Mouse (Mus musculus): ENCODE data around the gene Fam219a. TPM values are rescaled to one million over a fixed set of nuclear protein-coding genes. Genes with fewer than 3 reads are reported as not detected.
A peak's percentile ranks its signal among the peaks of the same experiment; 100 is the strongest.

Fam219a gene
- total and polyA plus RNA-seq, 2 experiments from 2014 or later: 2.3 to 4.0 TPM

- Histone ChIP-seq H3K27ac (ENCODE audit: low read depth) (0 out of 2 replicates have a peak overlapping the region, but pooled peaks have one; percentile 9), H3K4me2 (ENCODE audit: low read depth, low read length) (no peak overlapping the region), H3K36me3 (replicated peaks; ENCODE audit: control insufficient read depth, insufficient read depth, low read length) (peaks cover 5% of the 10 kb centered on the region), H3K4me3 (ENCODE audit: low read depth, low read length) (no peak overlapping the region), H3K27me3 (ENCODE audit: control insufficient read depth, insufficient read depth, low read length) (no peaks in the 10 kb centered on the region), H3K9me3 (replicated peaks; ENCODE audit: control insufficient read depth, low read length) (0 out of 2 replicates have a peak, but pooled peaks cover 4% of the 10 kb centered on the region), H3K4me1 (ENCODE audit: control insufficient read depth, insufficient read depth) (peaks cover 4% of the 10 kb centered on the region; the same call in 1 of the 2 replicates), H3K9ac (replicated peaks; ENCODE audit: low read depth, low read length) (no peak overlapping the region)
- no peak for TF ChIP-seq EP300 (IDR thresholded peaks at IDR 0.05; ENCODE audit: low read depth)
- TF ChIP-seq CTCF (IDR thresholded peaks at IDR 0.05; ENCODE audit: low read depth): no peak
- DNase-seq (ENCODE audit: low spot score) (no peak), ATAC-seq (ENCODE audit: insufficient read depth, low read depth) (peak; percentile 30; the same call in 1 of the 2 replicates)
- WGBS: 26% methylated on average over 6 of the region's 6 CpGs
Observed at GRCm38 (mm10) chr4:41481601-41482017, 87.7 kb downstream of the Fam219a start.

- H3K9ac ChIP-seq (replicated peaks; ENCODE audit: low read depth, low read length): no peak overlapping the region
- TF ChIP-seq EP300 (IDR thresholded peaks at IDR 0.05; ENCODE audit: low read depth) (no peak), CTCF (IDR thresholded peaks at IDR 0.05; ENCODE audit: low read depth) (no peak)
- WGBS: 63% methylated on average over 8 of the region's 8 CpGs
- H3K4me2 ChIP-seq (ENCODE audit: low read depth, low read length): no peak overlapping the region
- H3K4me1 ChIP-seq (ENCODE audit: control insufficient read depth, insufficient read depth): peaks cover 4% of the 10 kb centered on the region; the same call in 1 of the 2 replicates
- ATAC-seq (ENCODE audit: insufficient read depth, low read depth) (no peak), DNase-seq (ENCODE audit: low spot score) (no peak)
- H3K36me3 ChIP-seq (replicated peaks; ENCODE audit: control insufficient read depth, insufficient read depth, low read length): peaks cover 5% of the 10 kb centered on the region
- H3K4me3 ChIP-seq (ENCODE audit: low read depth, low read length): no peak overlapping the region
- H3K27me3 ChIP-seq (ENCODE audit: control insufficient read depth, insufficient read depth, low read length): no peaks in the 10 kb centered on the region
- H3K9me3 ChIP-seq (replicated peaks; ENCODE audit: control insufficient read depth, low read length): no peaks in the 10 kb centered on the region
- H3K27ac ChIP-seq (ENCODE audit: low read depth): peak overlapping the region; percentile 52
Observed at GRCm38 (mm10) chr4:41480254-41480653, 89.1 kb downstream of the Fam219a start.

DNA sequence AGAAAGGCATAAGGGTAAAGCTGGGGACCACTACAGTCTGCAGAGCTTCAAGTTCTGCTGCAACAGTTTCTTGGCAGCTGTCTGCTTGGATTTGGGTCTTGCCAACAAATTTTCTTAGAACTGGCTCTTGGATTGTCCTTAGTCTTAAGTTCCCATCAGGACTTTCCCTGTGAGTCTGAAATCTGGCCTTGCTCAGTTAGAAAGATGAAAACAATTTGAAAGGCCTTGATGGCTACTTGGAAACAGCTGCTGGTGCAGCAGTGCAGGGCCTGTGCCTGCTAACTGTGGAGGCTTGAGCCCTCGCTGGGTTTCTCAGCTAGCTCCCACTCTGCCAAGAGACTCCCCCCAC lies 89.9 kb downstream of the Fam219a start:
- ATAC-seq (ENCODE audit: insufficient read depth, low read depth): peak; percentile 32; the same call in 1 of the 2 replicates
- no peak overlapping the region for H3K27ac ChIP-seq (ENCODE audit: low read depth)

DNA sequence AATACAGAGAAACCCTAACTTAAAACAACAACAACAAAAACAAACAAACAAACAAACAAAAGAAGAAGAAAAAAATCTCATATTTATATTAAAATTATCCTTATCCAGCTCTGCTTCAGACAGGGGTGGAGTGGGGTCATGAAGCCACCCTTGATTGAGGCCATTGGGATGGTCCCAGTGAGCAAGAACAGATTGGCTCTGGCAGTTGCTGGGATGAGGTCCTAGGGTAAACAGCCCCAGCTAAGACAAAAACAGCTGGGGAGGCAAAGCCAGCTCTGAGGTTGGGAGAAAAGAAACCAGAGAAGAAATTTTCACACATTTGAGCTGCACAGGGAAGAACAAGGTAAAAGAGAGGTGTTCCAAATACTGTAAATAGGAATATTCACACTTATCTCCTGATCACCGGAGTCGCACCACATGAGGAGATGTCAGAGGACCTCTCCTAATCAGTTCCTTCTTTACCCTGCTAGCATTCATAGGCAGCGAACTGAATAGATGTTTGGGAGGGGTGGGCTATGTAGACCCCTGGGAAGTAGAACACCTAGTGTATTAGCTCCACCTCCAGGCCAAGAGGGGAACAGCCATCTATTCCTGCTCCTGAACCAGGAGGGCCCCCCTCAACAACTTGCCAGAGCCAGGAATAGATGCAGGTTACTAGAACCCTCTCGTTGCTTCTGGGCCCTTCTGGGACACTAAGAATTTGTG lies 90.4 kb downstream of the Fam219a start:
- Histone ChIP-seq H3K4me1 (ENCODE audit: control insufficient read depth, insufficient read depth) (peaks cover 4% of the 10 kb centered on the region; the same call in 1 of the 2 replicates), H3K36me3 (replicated peaks; ENCODE audit: control insufficient read depth, insufficient read depth, low read length) (peaks cover 5% of the 10 kb centered on the region), H3K27ac (ENCODE audit: low read depth) (no peak overlapping the region), H3K9ac (replicated peaks; ENCODE audit: low read depth, low read length) (no peak overlapping the region), H3K9me3 (replicated peaks; ENCODE audit: control insufficient read depth, low read length) (no peaks in the 10 kb centered on the region), H3K4me2 (ENCODE audit: low read depth, low read length) (no peak overlapping the region), H3K4me3 (ENCODE audit: low read depth, low read length) (no peak overlapping the region), H3K27me3 (ENCODE audit: control insufficient read depth, insufficient read depth, low read length) (no peaks in the 10 kb centered on the region)
- WGBS: 60% methylated on average over 4 of the region's 4 CpGs
- DNase-seq (ENCODE audit: low spot score) (no peak), ATAC-seq (ENCODE audit: insufficient read depth, low read depth) (no peak)
- TF ChIP-seq CTCF (IDR thresholded peaks at IDR 0.05; ENCODE audit: low read depth) (no peak), EP300 (IDR thresholded peaks at IDR 0.05; ENCODE audit: low read depth) (no peak)

More for the DNA sequence above, 89.9 kb downstream of the Fam219a start:
- peaks cover 4% of the 10 kb centered on the region; the same call in 1 of the 2 replicates for H3K4me1 ChIP-seq (ENCODE audit: control insufficient read depth, insufficient read depth)
- no peak overlapping the region for H3K9ac ChIP-seq (replicated peaks; ENCODE audit: low read depth, low read length)
- H3K27me3 ChIP-seq (ENCODE audit: control insufficient read depth, insufficient read depth, low read length): no peaks in the 10 kb centered on the region
- TF ChIP-seq CTCF (IDR thresholded peaks at IDR 0.05; ENCODE audit: low read depth) (no peak), EP300 (IDR thresholded peaks at IDR 0.05; ENCODE audit: low read depth) (no peak)
- peaks cover 5% of the 10 kb centered on the region for H3K36me3 ChIP-seq (replicated peaks; ENCODE audit: control insufficient read depth, insufficient read depth, low read length)
- H3K9me3 ChIP-seq (replicated peaks; ENCODE audit: control insufficient read depth, low read length): no peaks in the 10 kb centered on the region
- peak; percentile 35 for DNase-seq (ENCODE audit: low spot score)
- WGBS: 59% methylated on average over 1 of the region's 1 CpGs
- H3K4me3 ChIP-seq (ENCODE audit: low read depth, low read length): no peak overlapping the region
- H3K4me2 ChIP-seq (ENCODE audit: low read depth, low read length): no peak overlapping the region

DNA sequence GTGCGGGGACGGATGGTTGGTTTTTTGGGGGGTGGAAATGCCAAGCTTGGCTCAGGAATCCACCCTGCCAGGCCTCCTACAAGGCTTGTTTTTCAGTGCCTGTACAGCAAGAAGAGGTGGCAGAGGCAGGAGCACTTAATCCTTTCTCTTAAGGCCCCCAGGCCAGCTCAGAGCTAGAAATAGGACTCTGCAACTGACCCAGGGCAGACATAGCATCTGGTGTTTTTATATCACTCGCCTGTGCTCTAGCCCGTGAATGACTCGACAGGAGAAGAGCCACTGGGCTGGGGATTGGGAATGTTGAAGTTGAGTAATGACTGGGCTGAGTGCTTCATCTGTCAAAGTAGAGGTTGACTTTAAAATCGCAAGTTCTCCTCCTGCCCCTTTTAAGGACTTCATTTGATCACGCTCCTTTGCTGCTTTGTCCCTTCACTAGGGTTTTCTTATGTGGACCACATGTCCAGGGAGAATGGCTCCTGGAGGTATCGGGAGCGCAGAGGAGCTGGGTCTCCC lies 91.6 kb downstream of the Fam219a start:
- Histone ChIP-seq H3K4me3 (ENCODE audit: low read depth, low read length) (no peak overlapping the region), H3K4me1 (ENCODE audit: control insufficient read depth, insufficient read depth) (peaks cover 4% of the 10 kb centered on the region; the same call in 1 of the 2 replicates), H3K36me3 (replicated peaks; ENCODE audit: control insufficient read depth, insufficient read depth, low read length) (peaks cover 5% of the 10 kb centered on the region), H3K27ac (ENCODE audit: low read depth) (no peak overlapping the region), H3K27me3 (ENCODE audit: control insufficient read depth, insufficient read depth, low read length) (no peaks in the 10 kb centered on the region), H3K4me2 (ENCODE audit: low read depth, low read length) (no peak overlapping the region), H3K9ac (replicated peaks; ENCODE audit: low read depth, low read length) (no peak overlapping the region), H3K9me3 (replicated peaks; ENCODE audit: control insufficient read depth, low read length) (no peaks in the 10 kb centered on the region)
- DNase-seq (ENCODE audit: low spot score) (no peak), ATAC-seq (ENCODE audit: insufficient read depth, low read depth) (no peak)
- whole genome bisulfite sequencing: 80% methylated on average over 9 of the region's 9 CpGs
- no peak for TF ChIP-seq CTCF (IDR thresholded peaks at IDR 0.05; ENCODE audit: low read depth)
- no peak for TF ChIP-seq EP300 (IDR thresholded peaks at IDR 0.05; ENCODE audit: low read depth)

Data from heart, postnatal 0 days (tissue).